Mouse (Mus musculus) brain, adult 2 months (tissue): ENCODE measurements at regions not wholly inside any gene's neighbourhood (a gene's known extent, or its start where the extent isn't known, plus 50 kb on each side); places are given as distances from the start of the nearest gene placed in this dataset.

ENCODE experiments used
- DNase-seq: peaks from one replicate; pipeline ENCODE4 v3.0.0; 2011; ENCODE audit warnings: low read depth, low spot score

DNA sequence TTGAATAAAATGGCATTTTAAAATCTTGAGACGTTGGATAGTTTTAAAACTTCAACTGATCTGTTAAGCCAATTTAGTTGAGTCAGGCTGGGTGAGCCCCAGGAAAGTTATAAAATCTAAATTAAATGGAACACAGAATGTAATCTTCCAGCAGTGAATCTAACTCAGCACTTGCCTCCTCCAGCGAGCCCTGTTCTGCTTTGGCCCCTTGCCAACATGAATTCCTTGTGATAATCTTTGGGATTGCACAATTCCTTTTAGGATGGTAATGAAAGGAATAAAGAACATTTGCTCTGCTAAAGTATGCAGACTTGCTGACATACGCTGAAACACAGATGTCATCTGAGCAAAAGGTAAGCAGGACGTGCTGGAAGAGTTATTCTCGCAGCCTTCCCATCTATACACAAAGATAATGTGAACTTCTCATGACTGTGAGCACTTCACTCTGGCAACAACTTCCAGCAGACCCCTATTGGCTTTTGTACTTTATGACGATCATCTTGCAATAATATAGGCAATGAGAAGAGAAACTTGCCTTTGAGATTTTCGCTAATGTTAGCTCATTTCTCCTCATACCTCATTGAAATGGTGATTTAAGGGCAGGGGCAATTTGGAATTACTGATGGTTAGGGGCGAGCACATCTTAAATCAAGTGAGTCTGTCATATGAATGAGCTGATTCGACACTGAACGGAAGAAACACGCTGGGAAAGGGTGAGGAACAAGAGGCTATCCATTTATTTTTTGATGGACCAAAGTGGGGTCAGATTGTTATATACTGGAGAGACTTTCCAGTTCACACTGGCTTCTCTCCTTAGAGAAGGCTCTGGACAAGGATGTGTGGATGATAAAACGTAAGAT is 216.3 kb upstream of the Pdzrn3 start:
- DNase-seq, result peak; percentile 57

DNA sequence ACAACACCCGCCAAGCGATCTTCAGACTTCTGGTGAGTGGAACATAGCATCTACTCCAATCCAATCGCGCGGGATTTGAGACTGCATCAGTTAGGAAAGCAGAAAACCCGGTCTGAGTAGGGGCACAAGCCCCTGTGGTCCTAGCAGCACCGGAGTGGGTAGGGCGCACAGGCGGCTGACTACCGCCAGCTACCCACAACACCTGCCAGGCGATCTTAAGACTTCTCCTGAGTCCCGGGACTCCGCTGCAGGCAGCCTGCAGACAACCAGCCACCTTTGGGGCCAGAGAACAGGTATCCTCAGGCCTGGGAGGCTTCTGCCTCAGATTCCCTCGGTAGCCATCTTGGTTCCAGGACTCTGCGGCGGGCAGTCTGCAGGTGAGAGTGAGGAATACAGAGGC is 208.2 kb upstream of the Pdzrn3 start:
- DNase-seq, result no peak

GRCm38 (mm10) chr6:101580824-101581223 is 203.1 kb upstream of the Pdzrn3 start:
- peak; percentile 50 for DNase-seq

GRCm38 (mm10) chr6:101556096-101556495 is 178.4 kb upstream of the Pdzrn3 start:
- DNase-seq, result no peak

- DNase-seq, result no peak
Measured at GRCm38 (mm10) chr6:101554965-101555604, 177.4 kb upstream of the Pdzrn3 start.

DNA sequence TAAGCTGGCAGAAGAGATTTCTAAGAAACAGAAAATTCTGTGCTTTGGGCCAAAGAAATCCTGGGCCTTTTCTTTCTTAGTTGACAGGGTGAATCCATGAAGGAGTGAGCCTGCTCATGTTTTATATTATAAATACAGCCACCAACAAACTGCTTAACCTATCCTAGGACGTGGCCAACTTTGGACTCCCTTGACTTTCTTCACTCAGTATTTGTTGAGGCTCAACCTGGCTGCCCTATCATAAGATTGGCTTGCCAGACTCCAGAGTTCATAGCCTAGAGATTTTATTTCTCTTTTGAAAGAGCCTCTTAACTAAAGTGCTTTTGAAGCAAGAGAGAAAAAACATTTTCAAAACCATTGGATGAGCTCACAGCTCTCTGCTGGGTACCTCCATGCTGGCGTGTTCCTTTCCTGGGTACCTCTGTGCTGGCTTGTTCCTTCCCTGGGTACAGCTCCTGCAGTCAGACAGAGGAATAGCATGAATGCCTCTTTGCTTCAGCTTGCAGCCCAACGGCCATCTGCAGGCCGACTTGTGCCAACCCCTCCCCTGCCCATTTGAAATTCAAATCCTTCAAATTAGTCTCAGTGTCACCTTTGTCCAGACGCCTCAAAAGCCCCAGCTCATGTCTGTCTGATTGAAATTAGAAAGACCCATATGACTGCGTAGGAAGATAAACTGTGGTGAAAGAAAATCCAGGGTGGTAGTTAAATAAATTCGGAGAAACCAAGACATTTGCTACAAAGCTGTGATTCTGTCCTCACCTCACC is 173.0 kb upstream of the Pdzrn3 start:
- peak; percentile 82 for DNase-seq

GRCm38 (mm10) chr6:101537581-101537980 is 159.9 kb upstream of the Pdzrn3 start:
- no peak for DNase-seq

- DNase-seq, result peak; percentile 76
Measured at GRCm38 (mm10) chr6:101534214-101535052, 156.7 kb upstream of the Pdzrn3 start.

- DNase-seq, result peak; percentile 42
Measured at GRCm38 (mm10) chr6:101532436-101532835, 154.7 kb upstream of the Pdzrn3 start.

DNA sequence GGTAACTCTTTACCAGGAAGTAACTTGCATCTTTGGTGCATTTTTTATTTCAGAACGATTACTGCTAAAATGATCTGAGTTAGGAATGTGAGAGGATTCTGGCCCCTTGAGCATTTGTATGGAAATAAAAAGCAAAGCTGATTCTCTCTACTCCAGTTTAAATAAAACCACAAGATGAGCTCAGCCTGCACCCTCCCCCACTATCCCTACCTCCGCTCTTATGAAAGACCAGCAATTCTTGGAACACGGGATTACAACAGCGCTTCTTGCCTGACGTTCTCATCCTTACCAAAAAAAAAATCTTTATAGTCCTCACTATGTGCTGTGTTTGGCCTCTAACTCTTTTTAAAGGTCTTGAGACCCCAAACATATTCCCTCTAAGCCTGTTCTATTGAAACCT is 154.2 kb upstream of the Pdzrn3 start:
- peak; percentile 73 for DNase-seq

- DNase-seq, result no peak
Measured at GRCm38 (mm10) chr6:101525129-101525528, 147.4 kb upstream of the Pdzrn3 start.

GRCm38 (mm10) chr6:101521316-101521715 is 143.6 kb upstream of the Pdzrn3 start:
- DNase-seq, result peak; percentile 60

DNA sequence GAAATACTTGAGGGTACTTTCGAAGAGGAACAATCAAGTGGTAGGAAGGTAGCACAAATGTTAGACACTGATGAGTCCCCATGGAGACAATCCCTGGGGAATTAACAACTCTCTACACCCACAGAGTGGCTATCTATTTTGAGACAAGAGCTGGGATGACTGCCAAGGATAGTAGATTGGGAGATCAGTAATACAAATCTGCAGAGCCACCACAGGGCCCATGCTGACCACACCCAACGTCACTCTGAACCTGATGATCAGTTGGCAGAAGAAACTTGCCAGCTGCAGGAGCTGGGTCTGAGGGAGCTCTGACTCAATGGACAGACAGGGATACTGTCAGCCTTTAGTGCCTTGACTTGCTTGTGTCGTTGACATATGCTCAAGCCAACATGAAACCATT is 143.1 kb upstream of the Pdzrn3 start:
- DNase-seq, result peak; percentile 68

DNA sequence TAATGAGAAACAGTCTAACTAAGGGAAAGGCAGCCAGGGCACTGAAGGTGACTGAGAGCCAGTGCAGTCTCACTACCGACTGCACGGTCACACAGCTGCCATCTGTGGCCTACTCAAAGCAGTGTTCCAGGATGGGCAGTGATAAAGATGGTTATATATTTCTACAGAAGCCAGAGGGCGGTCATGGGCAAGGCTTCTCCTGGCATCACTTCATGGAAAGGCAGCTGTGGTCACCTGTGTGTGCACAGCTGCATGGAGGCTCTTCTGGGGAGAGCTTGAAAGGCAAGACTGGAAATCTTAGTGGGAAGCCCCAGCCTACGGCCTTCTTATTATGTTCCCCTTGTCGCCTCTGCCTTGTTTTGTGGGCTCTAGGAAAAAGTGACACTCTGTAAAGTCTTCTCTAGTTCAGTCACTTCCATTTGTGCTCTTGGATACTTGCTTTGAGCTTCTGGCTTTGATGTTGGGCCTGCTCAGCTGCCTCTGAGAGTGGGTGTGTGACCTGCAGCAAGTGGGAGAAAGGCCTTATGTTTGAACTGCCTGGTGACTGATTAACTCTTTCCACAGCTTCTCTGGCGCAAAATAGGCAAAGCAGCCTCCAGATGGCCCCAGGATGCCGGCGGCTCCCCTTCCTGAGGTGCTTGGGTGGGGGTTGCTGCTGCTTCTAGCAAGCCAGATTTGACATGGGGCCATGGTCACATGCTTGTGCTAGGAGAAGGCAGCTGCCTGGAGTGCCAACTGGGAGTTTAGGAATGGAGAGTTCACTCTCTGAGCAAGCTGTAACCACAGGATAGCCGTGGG is 141.4 kb upstream of the Pdzrn3 start:
- peak; percentile 43 for DNase-seq

- no peak for DNase-seq
Measured at GRCm38 (mm10) chr6:101517584-101517983, 139.9 kb upstream of the Pdzrn3 start.

GRCm38 (mm10) chr6:101513696-101514095 is 136.0 kb upstream of the Pdzrn3 start:
- no peak for DNase-seq

- peak; percentile 76 for DNase-seq
Measured at GRCm38 (mm10) chr6:101502149-101502548, 124.5 kb upstream of the Pdzrn3 start.

DNA sequence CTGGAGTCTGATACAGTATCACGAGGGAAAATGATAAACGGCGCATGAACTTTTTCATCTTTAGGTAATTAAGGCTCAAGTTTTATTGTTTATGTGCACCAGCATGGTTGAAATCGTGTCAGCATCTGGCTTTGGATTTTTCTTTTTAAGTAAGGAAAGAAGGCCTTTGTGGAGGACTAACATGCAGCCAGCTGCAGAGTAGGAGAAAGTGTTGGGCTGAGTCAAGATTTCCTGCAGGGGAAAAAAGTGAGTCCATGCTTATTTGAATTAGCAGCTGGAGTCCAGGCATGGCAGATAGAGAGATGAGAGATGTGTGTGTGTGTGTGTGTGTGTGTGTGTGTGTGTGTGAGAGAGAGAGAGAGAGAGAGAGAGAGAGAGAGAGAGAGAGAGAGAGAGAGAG is 124.0 kb upstream of the Pdzrn3 start:
- peak; percentile 73 for DNase-seq

GRCm38 (mm10) chr6:101500202-101500601 is 122.5 kb upstream of the Pdzrn3 start:
- no peak for DNase-seq

- no peak for DNase-seq
Measured at GRCm38 (mm10) chr6:101488466-101488865, 110.8 kb upstream of the Pdzrn3 start.
